Mouse (Mus musculus) brown adipose tissue, adult 24 weeks (tissue): Measurements from ENCODE around the gene Olfr1168. TPM values are rescaled to one million over a fixed set of nuclear protein-coding genes. Genes with fewer than 3 reads are reported as not detected.
"Not testable (repeated sequence)": the region's sequence is repeated elsewhere in the genome, so short reads cannot be mapped to it uniquely, and the experiment has no call there.

Source experiments
- H3K27ac ChIP-seq: fragments of 200-500 bp; replicated peaks from 2 replicates; pipeline ENCODE4 v1.5.1; 2012; ENCODE audit warnings: low read depth, mild to moderate bottlenecking, low read length
- H3K4me1 ChIP-seq: fragments of 200-500 bp; 2 replicates; pipeline ENCODE4 v1.6.1; 2012; ENCODE audit warnings: low read length, mixed read lengths; ENCODE audit not compliant: control insufficient read depth, insufficient read depth, insufficient read length
- H3K4me3 ChIP-seq: fragments of 200-500 bp; 2 replicates; pipeline ENCODE4 v1.5.1; 2012; ENCODE audit warnings: low read depth, mild to moderate bottlenecking, low read length, moderate library complexity; ENCODE audit not compliant: insufficient read depth
- polyA plus RNA-seq: library from polyadenylated mRNA; stranded (reverse); fragments of >200 nt; gene quantifications from 2 replicates; pipeline ENCODE4 v1.2.4, GENCODE M21; 2012; ENCODE audit not compliant: missing spikeins, insufficient read depth, insufficient read length

Gene Olfr1168
- not detected in 2 replicates for polyA plus RNA-seq

DNA sequence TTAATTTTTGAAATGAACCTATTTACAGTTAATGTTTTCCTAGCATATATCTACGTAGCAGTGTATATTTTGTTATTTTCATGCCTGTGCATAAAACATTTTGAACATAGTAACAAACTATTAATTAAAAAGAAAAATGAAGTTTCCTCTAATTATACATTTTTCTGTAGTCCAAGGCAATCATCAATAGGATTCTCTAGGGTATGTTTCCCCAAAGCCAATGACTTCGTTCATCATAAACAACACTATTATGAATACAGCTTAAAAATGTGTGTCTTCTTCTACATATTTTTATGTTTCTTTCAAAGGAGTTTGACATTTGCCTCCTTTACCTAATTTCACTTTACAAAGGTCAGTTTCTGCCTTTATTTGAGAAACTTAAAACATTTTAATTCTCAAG lies at the start of gene Olfr1168:
Gene Olfr1168 (plus strand): TSS at position 301 of the 400 bp plus-strand sequence.
- H3K27ac ChIP-seq, result no peak within 1 kb of the TSS
- H3K4me3 ChIP-seq, result no peak within 1 kb of the TSS
- H3K4me1 ChIP-seq, result no peaks in the 10 kb centered on the region

DNA sequence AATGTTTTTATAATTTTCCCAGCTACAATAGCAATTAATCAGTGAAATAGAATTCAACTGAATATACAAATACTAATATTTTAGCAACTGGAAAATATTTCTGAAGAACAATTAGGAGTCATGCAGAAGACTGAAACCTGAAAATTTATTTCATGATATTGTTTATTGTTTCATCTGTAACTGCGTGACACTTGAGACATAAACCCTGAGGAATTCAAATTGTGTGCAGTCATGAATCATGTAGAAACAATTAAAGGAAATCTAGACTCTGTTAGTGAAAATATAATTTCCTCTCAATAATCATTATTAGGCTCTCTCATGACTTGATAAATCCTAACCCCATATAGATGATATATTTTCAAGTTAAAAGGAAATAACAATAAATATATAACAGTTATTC lies 26.6 kb upstream of the Olfr1168 start, which contains the start of gene Olfr1167:
Gene Olfr1167 (minus strand): TSS at position 101 of the 400 bp plus-strand sequence.
- H3K4me3 ChIP-seq, H3K27ac ChIP-seq, H3K4me1 ChIP-seq: not testable (repeated sequence)

GRCm38 (mm10) chr2:88220784-88221183 lies 39.1 kb downstream of the Olfr1168 start:
- Histone ChIP-seq H3K4me1 (no peaks in the 10 kb centered on the region), H3K27ac (no peak overlapping the region), H3K4me3 (no peak overlapping the region)

DNA sequence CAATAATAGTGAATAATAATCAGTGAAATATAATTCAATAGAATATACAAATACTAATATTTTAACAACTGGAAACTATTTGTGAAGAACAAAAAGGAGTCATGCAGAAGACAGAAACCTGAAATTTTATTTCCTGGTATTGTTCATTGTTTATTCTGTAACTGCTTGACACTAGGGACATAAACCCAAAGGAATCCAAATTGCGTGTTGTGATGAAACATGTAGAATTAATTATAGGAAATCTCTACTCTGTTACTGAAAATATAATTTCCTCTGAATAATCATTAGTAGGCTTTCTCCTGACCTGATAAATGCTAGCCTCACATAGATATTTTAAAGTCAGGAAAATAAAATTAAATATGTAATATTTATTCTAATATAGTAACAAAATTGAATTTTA lies 46.6 kb downstream of the Olfr1168 start, which contains the start of gene Olfr1170:
Gene Olfr1170 (minus strand): TSS at position 101 of the 400 bp plus-strand sequence.
- Histone ChIP-seq H3K27ac (no peak within 1 kb of the TSS), H3K4me3 (no peak within 1 kb of the TSS), H3K4me1 (no peaks in the 10 kb centered on the region)

Other genes with a start within 250 kb of the Olfr1168 start
- not detected in 2 replicates for gene Olfr1155, start 236.7 kb upstream of the Olfr1168 start, polyA plus RNA-seq
- not detected in 2 replicates for gene Olfr1156, start 228.8 kb upstream of the Olfr1168 start, polyA plus RNA-seq
- not detected in 2 replicates for gene Olfr1157, start 213.6 kb upstream of the Olfr1168 start, polyA plus RNA-seq
- gene Olfr74, start 207.2 kb upstream of the Olfr1168 start, polyA plus RNA-seq, result not detected in 2 replicates
- gene Olfr1158, start 191.8 kb upstream of the Olfr1168 start, polyA plus RNA-seq, result not detected in 2 replicates
- gene Olfr1160, start 173.6 kb upstream of the Olfr1168 start, polyA plus RNA-seq, result not detected in 2 replicates
- not detected in 2 replicates for gene Olfr1161, start 159.1 kb upstream of the Olfr1168 start, polyA plus RNA-seq
- not detected in 2 replicates for gene Olfr73, start 144.2 kb upstream of the Olfr1168 start, polyA plus RNA-seq
- not detected in 2 replicates for gene Olfr1162, start 130.8 kb upstream of the Olfr1168 start, polyA plus RNA-seq
- not detected in 2 replicates for gene Olfr1163, start 110.0 kb upstream of the Olfr1168 start, polyA plus RNA-seq
- gene Olfr1164, start 87.9 kb upstream of the Olfr1168 start, polyA plus RNA-seq, result not detected in 2 replicates
- not detected in 2 replicates for gene Olfr1166, start 53.6 kb upstream of the Olfr1168 start, polyA plus RNA-seq
- not detected in 2 replicates for gene Olfr1167, start 26.7 kb upstream of the Olfr1168 start, polyA plus RNA-seq
- not detected in 2 replicates for gene Olfr1170, start 46.5 kb downstream of the Olfr1168 start, polyA plus RNA-seq
- not detected in 2 replicates for gene Olfr1173, start 98.0 kb downstream of the Olfr1168 start, polyA plus RNA-seq
- not detected in 2 replicates for gene Olfr1174-ps, start 133.3 kb downstream of the Olfr1168 start, polyA plus RNA-seq
- gene Olfr1175-ps, start 145.3 kb downstream of the Olfr1168 start, polyA plus RNA-seq, result not detected in 2 replicates
- gene Olfr1176, start 154.8 kb downstream of the Olfr1168 start, polyA plus RNA-seq, result not detected in 2 replicates
- gene Olfr1177-ps, start 164.6 kb downstream of the Olfr1168 start, polyA plus RNA-seq, result not detected in 2 replicates
- not detected in 2 replicates for gene Olfr1178, start 205.2 kb downstream of the Olfr1168 start, polyA plus RNA-seq
- not detected in 2 replicates for gene Olfr1179, start 224.6 kb downstream of the Olfr1168 start, polyA plus RNA-seq
- gene Olfr1180, start 237.3 kb downstream of the Olfr1168 start, polyA plus RNA-seq, result not detected in 2 replicates
- gene Olfr1181, start 244.3 kb downstream of the Olfr1168 start, polyA plus RNA-seq, result not detected in 2 replicates